Mouse (Mus musculus): ENCODE data around the gene Cldn14.
"Not testable (repeated sequence)": the region's sequence is repeated elsewhere in the genome, so short reads cannot be mapped to it uniquely, and the experiment has no call there.

Gene Cldn14

DNA sequence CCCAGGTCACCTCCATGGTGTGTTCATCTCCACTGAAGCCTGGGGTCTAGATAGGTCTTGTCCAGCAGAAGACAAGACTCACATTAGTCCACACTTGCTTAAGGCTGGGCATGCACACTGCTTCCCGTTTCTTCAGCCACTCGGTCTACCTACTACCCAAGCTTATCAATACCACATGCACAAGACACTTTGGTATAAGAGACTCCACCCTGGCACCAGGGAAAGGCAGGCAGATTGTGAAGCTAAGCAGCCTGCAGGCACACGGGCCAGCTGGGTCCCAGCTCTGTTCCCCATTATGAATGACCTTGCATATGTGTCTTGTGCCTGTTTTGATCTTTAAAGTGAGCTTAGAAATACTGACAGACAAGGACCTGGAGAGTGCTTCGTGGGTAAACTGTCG, 719 bp upstream of the Cldn14 start:
- DNase-seq (ENCODE audit: low spot score), result no peak

DNA sequence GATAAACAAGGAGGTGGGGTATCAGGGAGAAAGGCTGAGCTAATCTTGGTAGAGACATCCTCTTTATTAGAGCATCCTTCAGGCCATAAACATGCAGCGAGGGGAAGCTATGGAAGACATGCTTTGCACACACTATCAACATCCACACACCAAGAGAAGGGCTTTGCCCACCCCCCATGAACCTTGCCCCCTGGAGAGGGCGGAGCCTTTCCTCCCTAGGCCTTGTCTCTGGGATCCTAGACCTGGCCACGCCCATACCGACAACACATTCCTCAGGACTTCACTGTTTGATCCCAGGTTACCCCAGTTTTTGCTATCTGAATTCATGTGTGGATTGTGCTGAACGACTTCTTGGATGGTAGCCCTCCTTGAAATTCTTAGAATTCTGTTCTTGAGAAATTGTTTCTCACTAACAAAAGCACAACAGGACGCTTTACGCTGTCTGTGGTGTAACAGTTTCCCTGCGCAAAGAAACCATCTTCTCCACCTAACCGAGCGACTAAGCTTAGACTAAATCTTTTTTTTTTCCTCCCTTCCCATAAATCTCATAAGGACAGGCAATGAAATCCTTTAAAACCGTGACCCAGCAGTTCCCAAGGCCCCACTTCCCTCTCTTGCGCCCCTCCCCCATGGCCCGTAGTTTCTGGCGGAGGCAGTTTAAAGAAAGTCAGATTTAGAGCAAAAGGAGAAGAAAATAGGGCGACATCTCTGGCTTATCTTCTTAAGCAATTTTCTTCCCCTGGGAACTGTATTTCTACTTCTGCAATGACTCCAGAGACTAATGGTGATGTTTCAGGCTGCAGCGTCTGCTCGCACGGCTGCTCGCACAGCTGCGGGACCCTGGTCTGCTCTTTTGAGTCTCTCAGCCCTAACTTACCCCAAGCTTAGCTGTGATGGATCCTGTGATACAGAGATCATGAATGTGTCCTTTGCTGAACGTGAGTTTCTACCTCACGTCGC, 1.7 kb downstream of the Cldn14 start:
- DNase-seq (ENCODE audit: low spot score), result peak; percentile 66

DNA sequence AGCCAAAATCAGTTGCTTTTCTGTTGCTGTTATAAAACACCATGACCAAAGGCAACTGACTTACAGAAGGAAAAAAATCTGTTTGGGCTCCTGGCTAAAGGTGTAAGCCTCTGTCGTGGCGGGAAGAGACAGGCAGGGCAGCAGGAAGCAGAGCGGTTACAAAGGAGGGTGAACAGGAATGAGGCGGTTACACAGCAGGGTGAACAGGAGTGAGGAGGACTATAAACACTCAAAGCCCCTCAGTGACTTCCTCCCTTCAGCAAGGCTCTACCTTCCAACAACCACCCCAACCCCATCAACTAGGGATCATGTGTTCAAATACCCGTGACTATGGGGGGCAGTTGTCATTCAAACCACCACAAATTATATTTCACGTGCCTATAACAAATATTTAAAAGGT, 5.2 kb downstream of the Cldn14 start:
- DNase-seq (ENCODE audit: low spot score), result no peak

DNA sequence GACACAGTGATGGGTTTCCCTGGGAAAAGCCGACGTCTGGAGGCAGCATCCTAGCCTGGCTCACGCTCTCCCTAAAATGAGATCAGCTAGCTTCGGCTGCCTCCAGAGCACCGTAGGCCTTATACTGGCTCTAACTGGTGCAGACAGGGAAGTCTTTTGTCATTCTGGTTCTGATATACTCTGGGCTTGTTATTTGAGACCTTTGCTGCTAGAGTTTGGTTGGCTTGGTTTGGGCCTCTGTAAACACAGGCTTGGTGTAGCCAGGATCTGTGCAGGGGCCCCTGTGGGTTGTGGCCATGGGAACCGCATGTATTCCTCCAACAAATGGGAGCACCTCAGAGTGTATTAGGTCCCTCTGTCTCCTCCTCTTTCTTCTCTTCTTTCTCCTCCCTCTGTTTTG, 7.3 kb downstream of the Cldn14 start:
- no peak for DNase-seq (ENCODE audit: low spot score)

DNA sequence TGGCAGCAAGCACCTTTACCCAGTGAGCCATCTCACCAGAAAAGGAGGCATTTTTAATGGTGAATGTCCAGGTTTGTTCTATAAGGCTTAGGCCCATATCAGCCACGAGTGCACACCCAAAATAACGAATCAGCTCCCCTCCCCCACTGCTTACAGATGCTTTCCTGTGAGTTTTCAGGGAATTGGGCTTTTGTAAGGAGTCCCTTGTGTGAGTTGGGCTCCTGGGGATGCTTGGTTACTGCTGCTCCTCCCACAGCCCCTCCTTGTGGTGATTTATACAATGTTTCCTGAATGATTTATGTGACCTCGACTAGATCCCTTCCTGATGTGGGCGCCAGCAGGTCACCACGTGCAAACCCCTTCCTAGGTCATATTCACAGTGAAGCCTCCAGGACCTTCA, 9.7 kb downstream of the Cldn14 start:
- no peak for DNase-seq (ENCODE audit: low spot score)

DNA sequence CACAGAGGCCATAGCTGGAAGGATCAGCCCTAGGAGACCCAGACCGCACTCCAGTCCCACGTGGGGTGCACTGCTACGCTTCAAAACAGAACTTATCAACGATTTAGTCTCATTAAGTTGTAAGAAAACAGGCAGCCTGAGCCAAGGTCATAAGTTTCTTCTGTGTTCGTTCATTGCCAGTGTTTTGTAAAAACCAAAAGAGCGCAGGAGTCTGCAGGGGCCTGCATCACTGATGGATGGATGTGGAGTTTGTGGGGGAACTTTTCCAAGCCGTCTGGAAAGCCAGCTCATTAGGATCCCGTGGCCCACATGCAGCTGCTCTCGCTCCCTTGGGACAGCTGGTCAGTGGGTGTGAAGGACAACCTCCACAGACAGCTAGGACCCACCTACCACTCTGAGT, 25.1 kb downstream of the Cldn14 start:
- DNase-seq (ENCODE audit: low spot score), result no peak

DNA sequence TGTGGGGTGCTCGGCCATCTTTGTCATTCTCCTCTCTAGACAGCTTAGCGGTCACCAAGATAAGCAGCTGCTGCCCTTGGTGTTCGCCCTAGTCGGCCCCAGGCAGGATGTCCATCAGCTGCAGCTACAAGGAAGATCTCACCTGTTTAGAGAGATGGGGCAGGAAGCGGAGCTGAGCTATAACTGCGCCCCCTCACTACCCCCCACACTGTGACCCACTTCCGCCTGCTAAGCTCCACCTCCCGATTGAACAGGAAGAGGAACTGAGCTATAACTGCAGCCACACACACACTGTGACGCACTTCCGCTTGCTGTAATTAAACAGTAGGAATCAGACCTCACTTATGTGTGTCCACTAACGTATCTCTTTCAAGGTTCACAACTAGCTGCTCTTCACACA, 26.3 kb downstream of the Cldn14 start:
- no peak for DNase-seq (ENCODE audit: low spot score)

DNA sequence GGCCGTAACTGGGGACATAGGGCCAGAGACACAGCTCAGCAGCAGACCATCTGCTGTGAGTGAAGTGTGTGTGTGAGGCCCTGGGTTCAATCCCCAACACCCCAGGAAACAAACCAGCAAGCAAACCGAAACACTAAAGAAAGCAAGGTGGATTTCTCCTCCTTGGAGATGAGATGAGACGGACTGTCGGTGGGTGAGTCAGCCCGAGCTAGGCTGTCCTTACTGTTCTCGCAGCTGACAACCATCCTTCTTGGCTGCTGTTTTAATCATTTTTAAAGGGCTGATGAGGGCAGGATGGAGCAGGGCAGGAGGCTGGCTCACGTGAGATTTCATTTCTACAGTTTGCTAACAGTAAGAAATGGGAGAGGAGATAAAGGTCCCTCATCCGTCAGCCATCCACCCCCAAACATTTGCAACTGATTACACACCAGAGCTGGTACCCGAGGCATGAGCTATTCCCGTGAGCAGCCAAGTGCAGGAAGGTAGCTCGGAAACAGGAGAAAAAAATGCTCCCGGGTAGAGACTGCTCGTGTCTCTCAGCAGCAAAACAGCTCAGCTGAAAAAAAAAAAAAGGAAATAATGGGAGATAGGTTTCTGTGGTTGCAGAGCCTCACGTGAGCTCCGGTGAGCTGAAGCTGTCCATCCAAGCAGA, 27.3 kb downstream of the Cldn14 start:
- DNase-seq (ENCODE audit: low spot score), result no peak

DNA sequence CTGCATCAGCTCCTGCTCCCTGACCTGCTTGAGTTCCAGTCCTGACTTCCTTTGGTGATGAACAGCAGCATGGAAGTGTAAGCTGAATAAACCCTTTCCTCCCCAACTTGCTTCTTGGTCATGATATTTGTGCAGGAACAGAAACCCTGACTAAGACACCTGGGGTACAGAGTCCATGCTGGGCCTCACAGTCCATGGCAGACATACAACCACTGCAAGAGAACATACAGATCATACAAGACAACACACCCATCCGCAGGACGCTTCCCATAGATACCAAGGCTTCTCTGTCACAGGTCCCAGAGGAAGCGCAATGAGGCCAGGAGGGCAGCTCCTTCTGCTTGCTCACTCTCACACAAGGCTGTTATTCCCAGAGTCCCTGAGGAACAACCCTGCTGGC, 28.3 kb downstream of the Cldn14 start:
- DNase-seq (ENCODE audit: low spot score), result not testable (repeated sequence)

DNA sequence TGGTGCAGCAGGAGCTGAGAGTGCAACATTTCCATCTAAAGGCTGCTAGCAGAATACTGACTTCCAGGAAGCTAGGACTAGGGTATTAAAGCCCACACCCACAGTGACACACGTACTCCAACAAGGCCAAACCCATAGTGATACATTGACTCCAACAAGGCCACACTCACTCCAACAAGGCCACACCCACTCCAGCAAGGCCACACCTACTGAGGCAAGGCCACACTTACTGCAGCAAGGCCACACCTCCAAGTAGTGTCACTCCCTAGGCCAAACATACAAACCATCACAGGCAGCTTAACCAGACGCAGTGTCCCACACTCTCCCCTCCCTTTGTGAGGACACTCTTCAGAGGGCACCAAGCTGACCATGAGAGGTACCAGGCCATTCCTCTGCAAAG, 29.3 kb downstream of the Cldn14 start:
- DNase-seq (ENCODE audit: low spot score), result no peak

DNA sequence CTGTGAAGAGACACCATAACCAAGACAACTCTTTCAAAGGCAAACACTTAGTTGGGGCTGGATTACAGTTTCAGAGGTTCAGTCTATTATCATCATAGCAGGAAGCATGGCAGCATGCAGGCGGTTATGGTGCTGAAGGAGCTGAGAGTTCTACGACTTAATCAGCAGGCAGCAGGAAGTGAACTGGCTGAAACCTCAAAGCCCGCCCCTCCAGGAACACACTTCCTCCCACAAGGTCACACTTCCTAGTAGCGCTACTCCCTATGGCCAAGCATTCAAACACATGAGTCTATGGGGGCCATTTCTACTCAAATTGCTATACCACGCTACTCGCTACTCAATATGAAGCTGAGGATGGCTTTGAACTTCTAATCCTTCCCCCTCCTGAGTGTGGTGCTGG, 31.1 kb downstream of the Cldn14 start:
- DNase-seq (ENCODE audit: low spot score), result no peak

DNA sequence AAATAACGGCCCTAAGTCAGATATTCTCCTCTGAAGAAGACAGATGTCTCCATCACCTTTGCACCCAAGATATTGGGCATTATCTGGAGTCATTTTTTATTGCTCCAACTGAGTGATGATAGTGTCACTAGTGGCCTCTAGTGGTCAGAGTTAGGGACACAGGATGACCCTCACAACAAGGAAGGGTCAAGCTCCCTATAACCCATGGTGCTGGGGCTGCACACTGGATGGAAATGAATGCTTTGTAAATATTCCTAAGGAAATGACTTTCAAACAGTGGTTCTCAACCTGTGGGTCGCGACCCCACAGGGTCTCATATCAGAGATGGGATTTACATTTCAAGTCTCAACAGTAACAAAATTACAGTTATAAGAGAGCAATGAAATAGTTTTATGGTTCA, 31.7 kb downstream of the Cldn14 start:
- no peak for DNase-seq (ENCODE audit: low spot score)

DNA sequence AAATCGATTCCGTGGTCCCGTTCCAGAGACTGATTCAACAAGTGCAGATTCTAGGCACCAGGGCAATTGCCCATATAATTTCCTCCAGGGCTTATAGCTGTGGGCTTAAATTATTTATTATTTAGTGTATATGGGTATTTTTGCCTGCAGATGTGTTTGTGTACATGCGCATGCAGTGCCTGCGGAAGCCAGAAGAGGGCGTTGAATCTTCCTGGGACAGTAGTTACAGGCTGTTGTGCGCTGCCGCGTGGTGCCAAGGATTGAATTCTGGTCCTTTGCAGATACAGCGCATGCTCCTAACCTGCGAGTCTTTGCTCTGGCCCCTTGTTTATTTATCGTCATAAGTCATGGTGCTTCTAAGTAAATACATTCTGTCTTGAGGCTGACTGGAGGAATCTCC, 33.2 kb downstream of the Cldn14 start:
- DNase-seq (ENCODE audit: low spot score), result no peak

DNA sequence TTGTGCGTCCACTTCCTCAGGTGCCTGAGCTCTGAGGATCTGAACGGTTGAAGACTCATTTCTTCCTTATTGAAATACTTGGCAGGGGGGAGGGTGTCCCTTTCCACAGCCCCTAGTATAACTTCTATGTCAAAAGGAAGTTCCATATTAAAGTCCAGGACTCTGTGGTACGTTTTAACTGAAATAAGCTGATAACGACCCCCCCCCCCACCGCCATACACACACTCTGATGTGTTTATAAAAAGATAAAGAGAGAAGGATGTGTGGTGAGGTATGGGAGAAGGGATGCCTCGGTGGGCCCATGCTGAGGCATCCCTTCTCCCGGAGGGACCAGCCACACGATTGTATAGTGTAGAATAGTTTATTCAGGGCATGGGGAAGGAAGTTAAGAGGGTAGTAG, 34.4 kb downstream of the Cldn14 start:
- no peak for DNase-seq (ENCODE audit: low spot score)

DNA sequence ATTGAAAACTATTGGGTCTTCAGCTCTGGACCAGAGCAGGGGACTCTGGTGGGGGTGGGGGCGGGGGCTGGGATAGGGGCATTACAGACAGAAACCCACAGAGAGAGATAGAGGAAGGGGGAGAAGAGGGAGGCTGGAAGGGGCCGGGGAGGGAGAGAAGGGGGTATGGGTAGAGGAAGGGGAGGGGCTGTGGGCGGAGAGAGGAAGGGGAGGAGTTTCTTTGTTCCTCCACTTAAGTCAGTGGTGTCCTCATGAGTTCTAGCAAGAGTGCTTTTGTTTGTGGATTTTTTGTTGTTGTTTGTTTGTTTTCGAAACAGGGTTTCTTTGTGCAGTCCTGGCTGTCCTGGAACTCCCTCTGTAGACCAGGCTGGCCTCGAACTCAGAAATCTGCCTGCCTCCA, 35.1 kb downstream of the Cldn14 start:
- DNase-seq (ENCODE audit: low spot score), result peak; percentile 18

DNA sequence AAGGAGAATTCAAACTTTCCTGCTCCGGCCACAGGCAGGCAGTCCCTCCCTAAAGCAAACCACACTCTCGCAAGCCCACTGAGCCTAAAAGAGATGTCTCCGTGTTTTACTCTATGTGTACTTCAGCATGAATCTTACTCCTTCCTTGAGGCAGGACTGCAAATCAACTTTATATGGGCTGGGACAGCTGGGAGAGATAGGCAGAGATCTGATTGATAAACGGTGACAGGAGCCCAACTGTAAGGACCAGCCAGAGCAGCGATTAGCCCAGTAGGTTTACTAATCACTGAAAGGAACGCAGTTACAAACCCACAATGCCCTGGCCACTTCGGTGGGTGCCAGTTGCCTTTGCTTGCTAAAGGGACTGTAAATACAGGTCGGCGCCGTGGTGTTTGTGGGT, 35.5 kb downstream of the Cldn14 start:
- DNase-seq (ENCODE audit: low spot score), result no peak

DNA sequence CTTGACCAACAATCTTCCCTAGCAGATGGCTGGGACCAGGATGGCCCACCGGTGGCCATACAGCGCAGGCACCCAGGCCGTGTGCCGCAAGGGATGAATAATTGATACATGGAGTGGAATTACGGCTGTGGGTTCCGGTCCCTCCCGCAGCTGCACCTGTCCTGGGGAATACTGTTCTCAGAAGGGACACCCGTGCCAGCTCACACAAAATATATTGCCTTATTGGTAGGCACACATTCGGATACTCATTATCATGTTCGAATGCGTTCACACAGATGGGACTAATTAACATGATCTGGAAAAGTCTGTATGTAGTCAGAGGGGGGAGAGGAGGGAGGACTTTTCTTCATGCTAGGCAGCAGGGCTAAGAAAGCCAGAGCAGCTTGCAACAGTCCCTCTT, 37.6 kb downstream of the Cldn14 start:
- no peak for DNase-seq (ENCODE audit: low spot score)

DNA sequence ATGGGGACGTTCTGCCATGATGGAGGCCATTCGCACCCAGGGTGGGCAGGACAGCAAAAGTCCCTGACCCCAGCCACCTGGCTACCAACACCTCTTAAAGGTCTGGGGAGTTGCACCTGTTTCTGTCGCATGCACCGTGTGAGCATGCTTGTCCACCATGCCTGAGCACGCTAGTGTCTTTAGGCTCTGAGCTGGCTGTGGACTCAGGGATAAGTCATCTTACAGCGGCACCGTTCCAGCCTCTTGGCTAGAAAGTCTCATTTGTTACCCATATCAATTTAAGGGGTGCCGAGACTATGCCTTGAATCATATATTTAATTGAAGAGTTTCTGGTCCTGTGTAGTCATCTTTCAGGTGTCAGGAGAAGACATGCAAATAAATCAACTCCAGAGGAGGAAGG, 40.7 kb downstream of the Cldn14 start:
- DNase-seq (ENCODE audit: low spot score), result no peak

DNA sequence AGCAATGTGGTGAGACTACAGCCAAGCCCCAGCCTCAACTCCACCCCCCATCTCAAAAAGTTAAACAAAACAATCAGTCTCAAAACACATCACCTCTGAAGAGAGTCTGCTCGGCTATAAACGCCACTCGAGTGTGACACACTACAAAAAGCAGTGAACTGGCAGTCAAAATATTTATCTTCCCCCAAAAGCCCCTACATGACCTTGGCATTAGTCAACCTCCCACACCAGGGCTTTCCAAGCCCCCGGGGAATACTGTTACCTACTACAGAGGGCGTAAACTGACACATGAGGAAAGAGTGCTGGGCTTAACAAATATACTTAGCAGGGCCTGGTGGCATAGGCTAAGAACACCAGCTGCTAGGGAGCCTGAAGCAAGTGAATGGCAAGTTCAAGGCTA, 46.4 kb downstream of the Cldn14 start:
- no peak for DNase-seq (ENCODE audit: low spot score)

DNA sequence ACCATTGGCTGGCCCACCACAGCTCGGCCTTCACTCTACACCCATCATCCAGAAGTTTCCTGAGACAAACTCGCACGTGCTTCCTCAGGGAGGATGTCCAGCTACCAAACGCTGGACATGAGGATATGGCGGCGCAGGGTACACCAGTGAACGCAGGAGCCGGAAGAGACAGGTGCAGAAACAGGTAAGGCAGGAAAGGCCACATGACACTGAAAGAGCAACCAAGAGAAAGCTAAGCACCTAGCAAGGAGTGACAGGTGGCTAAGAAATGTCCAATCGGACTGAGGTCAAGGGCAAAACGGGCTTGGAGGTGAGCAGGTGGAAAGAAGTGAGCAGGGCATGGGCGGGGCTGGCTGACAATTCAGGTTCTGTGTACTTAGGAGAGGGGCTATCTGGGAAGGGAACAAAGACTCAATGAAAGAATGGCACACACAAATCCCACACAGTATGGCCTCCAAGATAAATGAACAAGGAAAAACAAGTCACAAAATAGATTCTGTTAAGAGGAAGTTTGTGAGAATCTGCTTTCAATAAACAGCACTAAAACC, 47.5 kb downstream of the Cldn14 start:
- no peak for DNase-seq (ENCODE audit: low spot score)

DNA sequence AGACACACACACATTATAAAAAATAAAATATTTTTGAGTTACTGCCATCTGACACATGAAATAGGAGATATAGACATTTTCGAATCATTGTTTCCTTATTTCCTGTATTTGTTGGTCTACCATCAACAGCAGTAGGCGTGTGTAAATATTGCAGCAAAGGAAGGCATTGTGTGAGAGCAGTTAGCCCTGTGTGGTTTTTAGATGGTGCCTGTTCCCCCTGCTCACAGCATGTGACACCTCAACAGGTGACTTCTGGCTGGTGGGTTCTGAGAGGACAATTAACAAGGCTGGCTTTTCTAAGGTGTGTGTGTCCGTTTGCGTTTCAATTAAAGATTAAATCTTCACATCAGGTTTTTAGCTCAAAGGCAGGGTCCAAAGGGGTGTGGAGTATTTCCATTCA, 48.1 kb downstream of the Cldn14 start:
- no peak for DNase-seq (ENCODE audit: low spot score)

DNA sequence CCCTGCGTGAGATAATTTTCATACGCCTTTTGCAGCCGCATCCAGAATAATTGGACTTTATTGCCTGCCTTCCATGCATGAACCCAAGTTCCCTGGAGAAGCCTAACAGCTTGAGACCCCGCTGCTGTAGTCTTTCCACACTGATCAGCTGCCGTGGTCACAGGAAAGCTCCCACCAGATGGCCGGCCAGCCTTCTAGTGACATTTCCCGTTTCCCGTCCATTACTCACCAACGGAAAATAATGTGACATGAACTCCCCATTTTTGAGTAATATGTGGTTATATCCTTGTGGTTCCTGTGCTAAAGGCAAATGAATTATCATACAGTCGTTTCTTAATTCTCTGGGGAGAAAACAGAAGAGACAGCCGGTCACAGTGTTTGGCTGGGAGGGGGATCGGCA, 51.2 kb downstream of the Cldn14 start:
- DNase-seq (ENCODE audit: low spot score), result no peak

DNA sequence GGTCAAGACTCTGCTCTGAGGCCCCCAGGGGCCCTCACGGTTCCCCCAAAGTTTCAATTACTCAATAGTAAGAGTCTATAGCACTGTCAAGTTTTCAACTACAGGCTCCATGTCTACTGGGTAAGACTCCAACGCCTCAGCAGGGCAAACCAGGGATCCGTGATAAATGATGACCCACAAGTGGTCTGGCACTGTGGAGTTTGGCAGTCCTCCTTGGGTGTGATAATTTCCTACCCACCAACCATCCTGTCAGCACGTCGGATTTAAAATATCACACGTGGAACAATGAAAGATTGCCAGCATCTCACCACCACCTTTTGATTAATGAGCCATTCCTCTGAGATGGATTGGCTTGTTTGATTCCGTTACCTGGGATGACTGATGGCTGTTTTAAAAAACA, 51.7 kb downstream of the Cldn14 start:
- DNase-seq (ENCODE audit: low spot score), result no peak
